Mouse (Mus musculus) MEL (cell line): ENCODE data around the gene Kctd19. TPM values are rescaled to one million over a fixed set of nuclear protein-coding genes. Genes with fewer than 3 reads are reported as not detected.

Experiments
- DNase-seq: peaks from one replicate; pipeline ENCODE4 v3.0.0; 2011; ENCODE audit warnings: low read depth, low spot score
- H3K27ac ChIP-seq: 2 replicates; pipeline ENCODE4 v1.5.1; 2012; ENCODE audit warnings: low read depth, mild to moderate bottlenecking, control low read depth, low read length, moderate library complexity; ENCODE audit not compliant: control insufficient read depth
- H3K27me3 ChIP-seq, 2 experiments: fragments of 150-350 bp in 1 of 2; sonication (generic) in 1 of 2; 2 replicates each; pipeline ENCODE4 v1.6.1; 2012; ENCODE audit warnings: low read length in 2 of 2, mild to moderate bottlenecking in 2 of 2, improper control_type of control experiment in 1 of 2, moderate library complexity in 1 of 2; ENCODE audit not compliant: insufficient read depth in 2 of 2, control insufficient read depth in 1 of 2
- H3K36me3 ChIP-seq, 2 experiments: 2 replicates each; pipeline ENCODE4 v1.6.1; 2012 to 2014; ENCODE audit warnings: low read length in 2 of 2, improper control_type of control experiment in 1 of 2, inconsistent platforms in 1 of 2, mild to moderate bottlenecking in 1 of 2; ENCODE audit not compliant: insufficient read depth in 2 of 2, control insufficient read depth in 1 of 2
- H3K4me1 ChIP-seq, 2 experiments: fragments of 150-350 bp in 1 of 2; sonication (generic) in 1 of 2; 2 replicates each; pipeline ENCODE4 v1.6.1; 2012; ENCODE audit warnings: low read length in 2 of 2, improper control_type of control experiment in 1 of 2, mild to moderate bottlenecking in 1 of 2; ENCODE audit not compliant: insufficient read depth in 2 of 2, control insufficient read depth in 1 of 2
- H3K4me3 ChIP-seq, 2 experiments: fragments of 150-350 bp in 1 of 2; sonication (generic) in 1 of 2; 2 replicates each; pipeline ENCODE4 v1.5.1; 2012; ENCODE audit warnings: low read depth in 2 of 2, low read length in 2 of 2, mild to moderate bottlenecking in 2 of 2, moderate library complexity in 2 of 2, control low read depth in 1 of 2, improper control_type of control experiment in 1 of 2; ENCODE audit not compliant: control insufficient read depth in 1 of 2, insufficient read depth in 1 of 2
- H3K79me2 ChIP-seq: 2 replicates; pipeline ENCODE4 v1.6.1; 2012; ENCODE audit warnings: mild to moderate bottlenecking, low read length, moderate library complexity; ENCODE audit not compliant: control insufficient read depth, poor library complexity, insufficient read depth
- H3K9ac ChIP-seq: 2 replicates; pipeline ENCODE4 v1.6.1; 2012; ENCODE audit warnings: low read depth, mild to moderate bottlenecking, control low read depth, low read length, moderate library complexity; ENCODE audit not compliant: control insufficient read depth, poor library complexity, severe bottlenecking
- H3K9me3 ChIP-seq: fragments of 150-350 bp; sonication (generic); replicated peaks from 2 replicates; pipeline ENCODE4 v1.6.1; 2012; ENCODE audit warnings: mild to moderate bottlenecking, low read length, improper control_type of control experiment, moderate library complexity; ENCODE audit not compliant: insufficient read depth
- BHLHE40 ChIP-seq: IDR thresholded peaks from 2 replicates; pipeline ENCODE4 v1.6.1; 2012; ENCODE audit warnings: low read depth, mild to moderate bottlenecking, inconsistent platforms, low read length, improper control_type of control experiment, borderline replicate concordance
- CHD1 ChIP-seq: IDR thresholded peaks from 2 replicates; pipeline ENCODE4 v1.6.1; 2012; ENCODE audit warnings: low read depth, mild to moderate bottlenecking, inconsistent platforms, low read length, improper control_type of control experiment
- CHD2 ChIP-seq: IDR thresholded peaks from 2 replicates; pipeline ENCODE4 v1.6.1; 2011; ENCODE audit warnings: low read length, improper control_type of control experiment
- CTCF ChIP-seq, 3 experiments: IDR thresholded peaks in 2 of 3; conservative IDR thresholded peaks in 1 of 3; 2 replicates each; pipeline ENCODE4 v1.5.1; 2011 to 2012; ENCODE audit warnings: low read length in 3 of 3, low read depth in 2 of 3, mild to moderate bottlenecking in 2 of 3, improper control_type of control experiment in 1 of 3, inconsistent platforms in 1 of 3, mixed read lengths in 1 of 3, moderate library complexity in 1 of 3; ENCODE audit not compliant: control insufficient read depth in 1 of 3, insufficient read depth in 1 of 3, poor library complexity in 1 of 3, severe bottlenecking in 1 of 3
- E2F4 ChIP-seq: IDR thresholded peaks from 2 replicates; pipeline ENCODE4 v1.6.1; 2011; ENCODE audit warnings: low read depth, low read length, improper control_type of control experiment, borderline replicate concordance
- ELF1 ChIP-seq: IDR thresholded peaks from 2 replicates; pipeline ENCODE4 v1.6.1; 2014; ENCODE audit warnings: low read depth, mild to moderate bottlenecking, inconsistent platforms, low read length, improper control_type of control experiment, moderate library complexity
- EP300 ChIP-seq, 2 experiments: IDR thresholded peaks; 2 replicates each; pipeline ENCODE4 v1.6.1; 2011; ENCODE audit warnings: improper control_type of control experiment in 2 of 2, low read length in 2 of 2, low read depth in 1 of 2, mild to moderate bottlenecking in 1 of 2
- ETS1 ChIP-seq: IDR thresholded peaks from 2 replicates; pipeline ENCODE4 v1.6.1; 2012; ENCODE audit warnings: low read depth, mild to moderate bottlenecking, inconsistent platforms, low read length, improper control_type of control experiment, moderate library complexity
- GABPA ChIP-seq: IDR thresholded peaks from 2 replicates; pipeline ENCODE4 v1.6.1; 2012; ENCODE audit warnings: low read depth, mild to moderate bottlenecking, inconsistent platforms, low read length, improper control_type of control experiment, moderate library complexity
- GATA1 ChIP-seq: IDR thresholded peaks from 2 replicates; pipeline ENCODE4 v1.6.1; 2011; ENCODE audit warnings: low read depth, low read length, improper control_type of control experiment
- JUND ChIP-seq: IDR thresholded peaks from 2 replicates; pipeline ENCODE4 v1.6.1; 2011; ENCODE audit warnings: low read depth, mild to moderate bottlenecking, improper control_type of control experiment, low read length
- KAT2A ChIP-seq: conservative IDR thresholded peaks from 2 replicates; pipeline ENCODE4 v1.6.1; 2012; ENCODE audit warnings: low read depth, low read length, improper control_type of control experiment, inconsistent platforms
- MAX ChIP-seq: IDR thresholded peaks from 2 replicates; pipeline ENCODE4 v1.6.1; 2011; ENCODE audit warnings: low read length, improper control_type of control experiment
- MXI1 ChIP-seq: IDR thresholded peaks from 2 replicates; pipeline ENCODE4 v1.6.1; 2011; ENCODE audit warnings: mild to moderate bottlenecking, low read depth, low read length, improper control_type of control experiment
- MYB ChIP-seq: IDR thresholded peaks from 2 replicates; pipeline ENCODE4 v1.6.1; 2011; ENCODE audit warnings: mild to moderate bottlenecking, low read depth, low read length, improper control_type of control experiment
- MYC ChIP-seq: IDR thresholded peaks from 2 replicates; pipeline ENCODE4 v1.6.1; 2011; ENCODE audit warnings: low read depth, mild to moderate bottlenecking, low read length, improper control_type of control experiment, moderate library complexity
- NELFE ChIP-seq: IDR thresholded peaks from 2 replicates; pipeline ENCODE4 v1.6.1; 2011; ENCODE audit warnings: low read depth, low read length, improper control_type of control experiment
- NRF1 ChIP-seq: IDR thresholded peaks from 2 replicates; pipeline ENCODE4 v1.6.1; 2014; ENCODE audit warnings: low read depth, mild to moderate bottlenecking, inconsistent platforms, low read length, improper control_type of control experiment, moderate library complexity; ENCODE audit not compliant: poor library complexity, insufficient read depth, severe bottlenecking
- POLR2A ChIP-seq, 2 experiments: IDR thresholded peaks; 2 replicates each; pipeline ENCODE4 v1.6.1; 2011 to 2012; ENCODE audit warnings: low read length in 2 of 2, mild to moderate bottlenecking in 2 of 2, control low read depth in 1 of 2, improper control_type of control experiment in 1 of 2, low read depth in 1 of 2, moderate library complexity in 1 of 2; ENCODE audit not compliant: control insufficient read depth in 1 of 2, insufficient read depth in 1 of 2, poor library complexity in 1 of 2
- POLR2AphosphoS2 ChIP-seq: IDR thresholded peaks from 2 replicates; pipeline ENCODE4 v1.6.1; 2011; ENCODE audit warnings: low read length, improper control_type of control experiment
- POLR2AphosphoS5 ChIP-seq: IDR thresholded peaks from 2 replicates; pipeline ENCODE4 v1.6.1; 2012; ENCODE audit warnings: low read depth, borderline replicate concordance, mild to moderate bottlenecking, inconsistent platforms, low read length, moderate library complexity, mixed read lengths
- RAD21 ChIP-seq: IDR thresholded peaks from 2 replicates; pipeline ENCODE4 v1.6.1; 2011; ENCODE audit warnings: mild to moderate bottlenecking, low read depth, low read length, improper control_type of control experiment
- SIN3A ChIP-seq: IDR thresholded peaks from 2 replicates; pipeline ENCODE4 v1.6.1; 2012; ENCODE audit warnings: low read length, improper control_type of control experiment, inconsistent platforms
- SMC3 ChIP-seq: IDR thresholded peaks from 2 replicates; pipeline ENCODE4 v1.6.1; 2011; ENCODE audit warnings: low read depth, low read length, improper control_type of control experiment
- TAL1 ChIP-seq: IDR thresholded peaks from 2 replicates; pipeline ENCODE4 v1.6.1; 2012; ENCODE audit warnings: mild to moderate bottlenecking, inconsistent platforms, low read length, moderate library complexity, mixed read lengths
- TBP ChIP-seq: IDR thresholded peaks from 2 replicates; pipeline ENCODE4 v1.8.0; 2011; ENCODE audit warnings: low read depth, low read length, improper control_type of control experiment
- UBTF ChIP-seq: IDR thresholded peaks from 2 replicates; pipeline ENCODE4 v1.6.1; 2012; ENCODE audit warnings: low read depth, mild to moderate bottlenecking, inconsistent platforms, low read length, improper control_type of control experiment, moderate library complexity, borderline replicate concordance; ENCODE audit not compliant: insufficient read depth
- USF1 ChIP-seq: IDR thresholded peaks from 2 replicates; pipeline ENCODE4 v1.6.1; 2014; ENCODE audit warnings: low read depth, mild to moderate bottlenecking, inconsistent platforms, low read length, improper control_type of control experiment, moderate library complexity
- ZC3H11A ChIP-seq: IDR thresholded peaks from 2 replicates; pipeline ENCODE4 v1.6.1; 2012; ENCODE audit warnings: low read depth, mild to moderate bottlenecking, inconsistent platforms, low read length, improper control_type of control experiment
- ZKSCAN1 ChIP-seq: IDR thresholded peaks from 2 replicates; pipeline ENCODE4 v1.6.1; 2012; ENCODE audit warnings: low read depth, mild to moderate bottlenecking, inconsistent platforms, low read length, improper control_type of control experiment, moderate library complexity
- ZMIZ1 ChIP-seq: IDR thresholded peaks from 2 replicates; pipeline ENCODE4 v1.6.1; 2012; ENCODE audit warnings: low read depth, mild to moderate bottlenecking, inconsistent platforms, low read length, improper control_type of control experiment, moderate library complexity
- polyA plus RNA-seq, 2 experiments: library from polyadenylated mRNA; stranded (reverse) in 1 of 2; unstranded in 1 of 2; fragments of >175 nt in 1 of 2; fragments of >200 nt in 1 of 2; gene quantifications; 2 replicates each; pipeline versions ENCODE4 v1.2.1 to v1.2.4; 2012; ENCODE audit warnings: low replicate concordance in 2 of 2, low read depth in 1 of 2; ENCODE audit not compliant: insufficient read length in 2 of 2, insufficient read depth in 1 of 2, missing spikeins in 1 of 2
- total RNA-seq: library from RNA; depleted of rRNA; stranded (reverse); fragments of 300-350 nt; gene quantifications from 2 replicates; pipeline ENCODE4 v1.2.3, GENCODE M21; 2012

Kctd19 gene
- total and polyA plus RNA-seq, 3 experiments, result not detected

DNA sequence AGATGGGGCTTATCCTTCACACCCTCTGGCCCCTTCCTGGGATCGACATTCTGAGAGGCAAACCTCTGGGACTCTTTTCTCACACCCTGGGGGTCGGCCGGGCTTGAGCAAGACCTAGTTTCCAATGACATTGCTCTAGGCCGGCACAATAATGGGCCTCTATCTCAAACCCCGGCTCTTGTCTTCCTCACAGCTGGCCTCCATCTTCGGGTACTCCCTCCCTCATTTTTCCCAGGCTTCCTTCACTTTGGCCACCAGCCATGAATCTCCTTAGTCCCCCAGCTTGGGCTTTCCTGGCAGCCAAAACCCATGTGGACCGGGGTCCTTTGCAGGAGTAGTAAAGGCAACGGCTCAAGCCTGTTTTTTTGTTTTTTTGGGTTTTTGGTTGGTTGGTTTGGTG, 71.9 kb downstream of the Kctd19 start:
- peaks cover 25 to 71% of the 10 kb centered on the region in 2 experiments for H3K4me1 ChIP-seq
- TF ChIP-seq NRF1, result no peak
- TF ChIP-seq, all 39 proteins: peak for 0
- H3K4me3 ChIP-seq, result no peak overlapping the region

DNA sequence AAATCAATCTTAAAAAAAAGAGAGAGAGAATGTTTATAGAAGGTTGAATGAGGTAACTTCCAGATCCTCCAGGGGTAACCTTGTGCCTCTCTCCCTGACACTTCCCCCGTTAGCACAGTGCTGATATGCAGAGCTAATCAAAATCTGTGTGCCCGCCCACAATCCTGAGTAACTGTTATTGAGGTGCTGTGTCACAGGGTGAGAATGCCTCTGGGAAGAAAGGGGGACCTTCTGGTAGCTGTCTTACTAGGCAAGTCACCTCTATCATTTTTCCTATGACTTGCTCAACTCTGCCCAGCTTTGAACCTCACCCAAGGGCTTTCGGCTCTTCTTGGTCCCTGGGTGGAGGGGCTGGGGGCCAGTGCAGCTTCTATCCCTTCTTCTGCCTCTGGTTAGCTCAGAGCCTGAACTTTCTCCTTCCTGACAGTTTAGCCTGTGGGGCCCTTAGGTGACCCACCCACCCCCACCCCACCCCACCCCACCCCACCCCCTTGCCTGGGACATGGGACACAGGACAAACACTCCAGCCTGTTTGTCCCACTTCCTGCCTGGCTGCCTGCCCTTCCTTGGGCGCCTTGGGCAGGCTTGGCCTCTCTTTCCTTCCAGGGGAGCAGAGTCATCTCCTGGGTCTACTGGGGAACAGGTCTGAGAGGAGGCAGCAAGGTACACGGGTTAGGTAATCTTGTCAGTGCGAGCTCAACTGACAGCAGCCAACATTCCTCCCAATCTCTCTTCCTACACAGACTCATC, 73.2 kb downstream of the Kctd19 start:
- no peaks in the 10 kb centered on the region for H3K9me3 ChIP-seq
- peak; percentile 88 for DNase-seq
- peak overlapping the region in 1 of 2 experiments; percentile 41; a peak in 2 of 4 replicates for H3K4me3 ChIP-seq
- H3K79me2 ChIP-seq, result no peaks in the 10 kb centered on the region
- H3K4me1 ChIP-seq, result peaks cover 23 to 60% of the 10 kb centered on the region in 2 experiments
- H3K9ac ChIP-seq, result peak overlapping the region; percentile 51
- peaks cover 0 to 46% of the 10 kb centered on the region in 2 experiments; a peak in 2 of 4 replicates for H3K36me3 ChIP-seq
- H3K27me3 ChIP-seq, result no peaks in the 10 kb centered on the region
- peak overlapping the region; percentile 84 for H3K27ac ChIP-seq
- TF ChIP-seq JUND (no peak), POLR2AphosphoS2 (no peak), CTCF (IDR thresholded peaks at IDR 0.05 in 2 of 3, conservative IDR thresholded peaks at IDR 0.05 in 1 of 3; ENCODE audit: control insufficient read depth in 1 of 3, insufficient read depth in 1 of 3, low read depth in 2 of 3, low read length in 3 of 3, poor library complexity in 1 of 3, severe bottlenecking in 1 of 3) (no peak), USF1 (no peak), ETS1 (peak; percentile 82), E2F4 (no peak), MYB (no peak), ZMIZ1 (0 out of 2 replicates have a peak, but pooled peaks have one; percentile 19), GABPA (no peak), NELFE (peak; percentile 55), RAD21 (no peak), TBP (peak; percentile 56; the same call in 1 of the 2 replicates), SMC3 (no peak), POLR2AphosphoS5 (no peak), CHD1 (no peak), ELF1 (no peak), KAT2A (no peak), MYC (no peak), UBTF (no peak), POLR2A (IDR thresholded peaks at IDR 0.05; ENCODE audit: control insufficient read depth in 1 of 2, insufficient read depth in 1 of 2, low read depth in 1 of 2, low read length in 2 of 2, poor library complexity in 1 of 2) (peak in 1 of 2 experiments; percentile 69; a peak in 2 of 4 replicates), MXI1 (peak; percentile 53; the same call in 1 of the 2 replicates), TAL1 (no peak), ZC3H11A (no peak), BHLHE40 (no peak), CHD2 (no peak), EP300 (IDR thresholded peaks at IDR 0.05; ENCODE audit: low read depth in 1 of 2, low read length in 2 of 2) (peak; percentile 59 to 85), ZKSCAN1 (no peak), GATA1 (peak; percentile 74), MAX (no peak), SIN3A (peak; percentile 71)

More for the DNA sequence above, 71.9 kb downstream of the Kctd19 start:
- no peak for DNase-seq
- H3K27ac ChIP-seq, result no peak overlapping the region
- peaks cover 0 to 53% of the 10 kb centered on the region in 2 experiments; a peak in 2 of 4 replicates for H3K36me3 ChIP-seq
- no peaks in the 10 kb centered on the region for H3K79me2 ChIP-seq
- no peaks in the 10 kb centered on the region for H3K9me3 ChIP-seq
- no peaks in the 10 kb centered on the region for H3K27me3 ChIP-seq
- no peak overlapping the region for H3K9ac ChIP-seq
